Mouse (Mus musculus) urinary bladder, postnatal 0 days (tissue): ENCODE data around the gene Ppp1r26. TPM values are rescaled to one million over a fixed set of nuclear protein-coding genes. Genes with fewer than 3 reads are reported as not detected.

ENCODE experiments used
- polyA plus RNA-seq: library from polyadenylated mRNA; unstranded; fragments of >200 nt; fragmentation: Nextera tagmentation; extraction: Ambion mirVana; gene quantifications from 2 replicates; pipeline ENCODE4 v1.2.1, GENCODE M21; 2015

Gene Ppp1r26
- 1.2 and 1.7 TPM in 2 replicates for polyA plus RNA-seq

DNA sequence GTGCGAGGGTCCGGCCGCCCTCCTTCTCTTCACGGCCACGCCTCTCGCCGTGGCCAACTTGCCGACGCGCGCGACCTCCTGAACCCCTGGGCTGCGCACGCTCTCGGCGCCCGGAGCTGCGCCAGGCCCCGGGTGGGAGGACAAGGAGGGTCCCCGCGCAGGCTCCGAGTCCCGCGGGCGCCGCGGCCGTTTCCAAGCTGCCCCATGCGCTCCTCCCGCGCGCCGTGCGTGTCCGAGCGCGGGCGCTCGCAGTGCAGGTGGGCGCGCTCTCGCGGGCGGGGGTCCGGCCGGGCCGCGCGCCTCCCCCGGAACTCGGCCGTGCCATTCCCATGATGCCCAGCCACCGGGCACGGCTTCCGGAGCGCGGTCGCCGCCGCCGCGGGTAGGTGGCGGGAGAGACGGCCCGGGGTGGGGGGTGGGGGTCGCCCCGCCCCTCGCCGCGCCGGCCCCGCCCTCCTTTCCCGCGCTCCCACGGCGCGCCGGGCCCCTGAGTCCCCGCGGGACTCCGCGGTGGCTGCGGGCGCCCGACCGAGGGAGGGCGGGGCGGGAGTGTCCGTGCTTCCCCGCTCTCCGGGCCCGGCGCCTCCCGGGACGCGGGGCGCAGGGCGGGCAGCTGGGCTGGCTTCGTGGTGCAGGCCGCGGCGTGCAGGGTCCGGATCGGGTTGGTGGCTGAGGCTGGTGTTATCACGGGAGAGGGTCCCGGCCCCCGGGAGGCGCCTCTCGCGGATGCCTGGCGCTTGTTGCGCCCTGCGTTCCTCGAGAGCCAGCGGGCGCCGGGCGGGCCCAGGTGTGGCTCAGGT lies at the start of gene Ppp1r26:
Ppp1r26 (plus strand) TSS at position 286 of the 800 bp plus-strand sequence.

DNA sequence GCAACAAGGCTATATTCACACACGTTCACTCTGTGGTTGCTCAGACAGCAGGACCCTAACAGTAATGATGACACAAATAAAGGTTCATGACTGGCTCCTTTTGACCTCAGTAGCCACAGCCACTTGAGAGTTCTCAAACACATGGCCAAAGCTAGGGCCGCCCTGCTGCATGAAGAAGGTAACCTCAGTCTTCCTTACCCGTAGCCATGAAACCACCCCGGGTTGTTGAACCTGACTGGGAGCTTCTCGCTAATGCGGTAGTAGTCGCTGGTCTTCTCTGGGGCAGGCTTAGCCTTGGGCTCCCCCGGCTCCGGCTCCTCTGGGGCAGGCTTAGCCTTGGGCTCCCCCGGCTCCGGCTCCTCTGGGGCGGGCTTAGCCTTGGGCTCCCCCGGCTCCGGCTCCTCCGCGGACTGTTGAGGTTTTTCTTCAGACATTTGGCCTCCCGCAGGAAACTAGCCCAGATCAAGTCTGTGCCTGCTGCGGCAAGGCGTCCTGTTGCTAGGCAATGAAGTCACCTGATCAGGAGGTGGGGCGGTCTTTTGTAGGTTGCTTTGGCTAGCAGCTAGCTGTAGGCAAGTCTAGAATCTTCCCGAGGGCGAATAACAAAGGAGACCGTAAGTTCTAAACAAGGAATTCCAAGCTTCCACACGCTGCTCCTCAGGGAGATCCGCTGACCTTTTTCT lies 19.4 kb downstream of the Ppp1r26 start, which contains the start of gene 1700007K13Rik:
1700007K13Rik (minus strand) TSS at position 497 of the 683 bp plus-strand sequence.

DNA sequence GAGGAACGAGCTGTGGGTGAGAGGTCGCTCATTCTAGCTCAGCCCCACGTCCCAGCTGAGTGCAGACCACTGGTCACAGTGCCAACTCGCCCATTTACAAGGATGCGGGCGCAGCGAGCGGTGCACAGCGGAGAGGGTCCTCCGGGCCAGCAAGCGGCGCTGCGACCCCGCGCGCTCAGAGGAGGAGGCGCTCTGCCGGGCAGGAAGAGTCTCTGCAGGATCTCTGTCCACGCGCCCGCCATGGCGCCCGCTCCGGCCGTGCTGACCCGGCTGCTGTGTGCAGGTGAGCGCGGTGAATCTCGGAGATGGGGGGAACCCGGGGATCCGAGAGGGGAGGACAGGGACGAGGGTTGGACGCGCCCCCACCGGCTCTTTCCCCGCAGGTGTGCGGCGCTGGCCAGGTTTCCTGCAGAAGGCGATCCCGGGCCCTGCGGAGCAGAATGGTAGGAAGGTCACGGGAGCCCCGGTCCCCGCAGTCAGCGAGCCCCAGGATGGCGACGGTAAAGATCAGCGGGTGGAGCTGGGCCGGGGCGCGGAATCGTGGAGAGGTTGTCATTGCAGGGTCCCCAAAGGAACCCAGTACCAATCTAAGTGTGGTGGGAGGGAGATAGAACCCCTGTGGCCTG lies 21.4 kb downstream of the Ppp1r26 start, which contains the start of gene Mrps2:
Mrps2 (plus strand) TSS at position 207 of the 626 bp plus-strand sequence.

DNA sequence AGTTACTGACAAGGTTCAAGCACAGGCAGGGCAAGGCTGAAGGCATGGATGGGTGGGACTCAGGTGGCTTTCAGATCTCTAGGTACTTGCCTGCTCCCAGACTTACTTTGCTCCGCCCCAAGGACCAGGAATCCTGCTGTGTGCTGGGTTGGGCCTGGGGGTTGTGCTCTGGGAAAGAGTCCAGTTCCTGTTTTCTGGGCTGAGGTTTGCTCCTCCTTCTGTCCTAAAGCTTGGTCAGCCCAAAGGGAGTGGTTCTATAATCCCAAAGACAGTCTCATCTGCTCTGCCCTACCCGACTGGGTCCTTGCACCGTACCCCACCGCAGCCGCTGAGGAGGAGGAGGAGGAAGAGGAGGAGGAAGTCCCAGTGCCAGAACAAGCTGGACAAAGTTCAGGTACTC lies 50.1 kb downstream of the Ppp1r26 start, which contains the start of gene Gbgt1:
Gbgt1 (plus strand) TSS at position 221 of the 400 bp plus-strand sequence.

Other genes starting within 250 kb of the Ppp1r26 start
- gene 1700007K13Rik, start 19.5 kb downstream of the Ppp1r26 start, polyA plus RNA-seq = 1.4 and 2.5 TPM in 2 replicates
- gene Mrps2, start 21.3 kb downstream of the Ppp1r26 start, polyA plus RNA-seq = 24.6 and 29.0 TPM in 2 replicates
- 0.83 and 0.93 TPM in 2 replicates for gene Gbgt1, start 50.1 kb downstream of the Ppp1r26 start, polyA plus RNA-seq
- gene Gm10134, start 59.3 kb downstream of the Ppp1r26 start, polyA plus RNA-seq = 5.1 and 7.8 TPM in 2 replicates
- gene Ralgds, start 66.3 kb downstream of the Ppp1r26 start, polyA plus RNA-seq = 17.2 and 17.5 TPM in 2 replicates
- not detected in 2 replicates for gene Cel, start 116.6 kb downstream of the Ppp1r26 start, polyA plus RNA-seq
- gene Gtf3c5, start 137.0 kb downstream of the Ppp1r26 start, polyA plus RNA-seq = 15.5 and 16.0 TPM in 2 replicates
- 0.21 TPM in 1 of 2 replicates, not detected in the other for gene Gfi1b, start 175.2 kb downstream of the Ppp1r26 start, polyA plus RNA-seq
- 6.6 and 7.1 TPM in 2 replicates for gene Tsc1, start 194.4 kb downstream of the Ppp1r26 start, polyA plus RNA-seq